Mouse (Mus musculus) limb, embryonic 15.5 days (tissue): ENCODE measurements around the gene Vps37c. TPM values are rescaled to one million over a fixed set of nuclear protein-coding genes. Genes with fewer than 3 reads are reported as not detected.

Source experiments
- ATAC-seq: fragments of 200-750 bp; cut with Nextera tagmentation; 2 replicates; pipeline ENCODE4 v1.8.0; 2017; ENCODE audit warnings: low read depth, moderate TSS enrichment; ENCODE audit not compliant: insufficient number of reproducible peaks, low FRiP score, low TSS enrichment
- H3K27ac ChIP-seq: fragments of 300-500 bp; sonication (generic); 2 replicates; pipeline ENCODE4 v1.5.1; 2015; ENCODE audit warnings: moderate library complexity, mild to moderate bottlenecking, inconsistent platforms
- H3K27me3 ChIP-seq: fragments of 300-500 bp; sonication (generic); 2 replicates; pipeline ENCODE4 v1.6.1; 2015; ENCODE audit warnings: inconsistent platforms
- H3K36me3 ChIP-seq: fragments of 300-500 bp; sonication (generic); 2 replicates; pipeline ENCODE4 v1.6.1; 2015; ENCODE audit warnings: inconsistent platforms
- H3K4me1 ChIP-seq: fragments of 300-500 bp; sonication (generic); 2 replicates; pipeline ENCODE4 v1.6.1; 2015; ENCODE audit warnings: inconsistent platforms
- H3K4me2 ChIP-seq: fragments of 300-500 bp; sonication (generic); 2 replicates; pipeline ENCODE4 v1.6.1; 2015; ENCODE audit warnings: mild to moderate bottlenecking, inconsistent platforms
- H3K4me3 ChIP-seq: fragments of 300-500 bp; sonication (generic); 2 replicates; pipeline ENCODE4 v1.5.1; 2015; ENCODE audit warnings: mild to moderate bottlenecking, inconsistent platforms
- H3K9ac ChIP-seq: fragments of 300-500 bp; sonication (generic); 2 replicates; pipeline ENCODE4 v1.6.1; 2015; ENCODE audit warnings: inconsistent platforms
- H3K9me3 ChIP-seq: fragments of 300-500 bp; sonication (generic); 2 replicates; pipeline ENCODE4 v1.6.1; 2016; ENCODE audit warnings: inconsistent platforms
- WGBS: fragments of 180-500 bp; shearing (Covaris S2); methylation state at CpG from one replicate; pipeline ENCODE4 v1.1.7; 2015; 5-methylcytosine and 5-hydroxymethylcytosine counted together
- polyA plus RNA-seq: library from polyadenylated mRNA; unstranded; fragments of >200 nt; fragmentation: Nextera tagmentation; extraction: Ambion mirVana; gene quantifications from 2 replicates; pipeline ENCODE4 v1.2.1, GENCODE M21; 2015

Vps37c gene
- polyA plus RNA-seq, 1 experiment from 2014 or later: 46.0 TPM

- ATAC-seq: no peak
Measured at GRCm38 (mm10) chr19:10763381-10764031, 75.0 kb downstream of the Vps37c start.

More at GRCm38 (mm10) chr19:10763381-10764031, 75.0 kb downstream of the Vps37c start:
- no peaks in the 10 kb centered on the region for H3K36me3 ChIP-seq
- 75% methylated on average over 21 of the region's 21 CpGs for WGBS
- H3K4me3 ChIP-seq: no peak overlapping the region
- H3K9me3 ChIP-seq: no peaks in the 10 kb centered on the region
- H3K27ac ChIP-seq: no peak overlapping the region
- no peak overlapping the region for H3K9ac ChIP-seq
- H3K27me3 ChIP-seq: no peaks in the 10 kb centered on the region
- H3K4me1 ChIP-seq: 0 out of 2 replicates have a peak, but pooled peaks cover under 1% of the 10 kb centered on the region
- H3K4me2 ChIP-seq: no peak overlapping the region

Other genes starting within 250 kb of the Vps37c start
- gene Lrrc10b, start 231.3 kb upstream of the Vps37c start, polyA plus RNA-seq: 0.46 and 0.68 TPM in 2 replicates
- 0.13 and 0.30 TPM in 2 replicates for gene Ppp1r32, start 205.8 kb upstream of the Vps37c start, polyA plus RNA-seq
- 38.2 and 39.2 TPM in 2 replicates for gene Cpsf7, start 163.5 kb upstream of the Vps37c start, polyA plus RNA-seq
- 59.5 and 60.3 TPM in 2 replicates for gene Sdhaf2, start 162.6 kb upstream of the Vps37c start, polyA plus RNA-seq
- 34.2 and 37.3 TPM in 2 replicates for gene Tmem216, start 132.5 kb upstream of the Vps37c start, polyA plus RNA-seq
- 21.6 and 25.8 TPM in 2 replicates for gene Cyb561a3, start 111.6 kb upstream of the Vps37c start, polyA plus RNA-seq
- gene Tmem138, start 111.4 kb upstream of the Vps37c start, polyA plus RNA-seq: 26.8 and 31.1 TPM in 2 replicates
- 350 and 363 TPM in 2 replicates for gene Ddb1, start 83.4 kb upstream of the Vps37c start, polyA plus RNA-seq
- gene Tkfc, start 83.1 kb upstream of the Vps37c start, polyA plus RNA-seq: 12.0 and 13.2 TPM in 2 replicates
- 2.8 and 3.1 TPM in 2 replicates for gene Vwce, start 54.5 kb upstream of the Vps37c start, polyA plus RNA-seq
- gene Pga5, start 10.7 kb upstream of the Vps37c start, polyA plus RNA-seq: not detected in 2 replicates
- 0.67 and 1.0 TPM in 2 replicates for gene Cd5, start 50.3 kb downstream of the Vps37c start, polyA plus RNA-seq
- gene Cd6, start 141.3 kb downstream of the Vps37c start, polyA plus RNA-seq: not detected in 2 replicates
- 5.0 and 5.1 TPM in 2 replicates for gene Slc15a3, start 151.0 kb downstream of the Vps37c start, polyA plus RNA-seq
- gene Tmem132a, start 181.2 kb downstream of the Vps37c start, polyA plus RNA-seq: 65.2 and 67.4 TPM in 2 replicates
- 138 and 163 TPM in 2 replicates for gene Tmem109, start 193.3 kb downstream of the Vps37c start, polyA plus RNA-seq
- 35.7 and 40.6 TPM in 2 replicates for gene Prpf19, start 206.5 kb downstream of the Vps37c start, polyA plus RNA-seq
- gene Zp1, start 231.9 kb downstream of the Vps37c start, polyA plus RNA-seq: not detected in 2 replicates
- 0.09 TPM in 1 of 2 replicates, not detected in the other for gene Ptgdr2, start 248.4 kb downstream of the Vps37c start, polyA plus RNA-seq